Mouse (Mus musculus) CD8-positive naive resting alpha-beta T cell, adult 2 months (primary cell): Measurements from ENCODE around the gene Slc22a27.
"Not testable (repeated sequence)": the region's sequence is repeated elsewhere in the genome, so short reads cannot be mapped to it uniquely, and the experiment has no call there.

Source experiments
- DNase-seq, 2 experiments: peaks; one replicate each; pipeline ENCODE4 v3.0.0; 2022; ENCODE audit warnings: low read depth in 2 of 2, low spot score in 2 of 2

Gene Slc22a27

DNA sequence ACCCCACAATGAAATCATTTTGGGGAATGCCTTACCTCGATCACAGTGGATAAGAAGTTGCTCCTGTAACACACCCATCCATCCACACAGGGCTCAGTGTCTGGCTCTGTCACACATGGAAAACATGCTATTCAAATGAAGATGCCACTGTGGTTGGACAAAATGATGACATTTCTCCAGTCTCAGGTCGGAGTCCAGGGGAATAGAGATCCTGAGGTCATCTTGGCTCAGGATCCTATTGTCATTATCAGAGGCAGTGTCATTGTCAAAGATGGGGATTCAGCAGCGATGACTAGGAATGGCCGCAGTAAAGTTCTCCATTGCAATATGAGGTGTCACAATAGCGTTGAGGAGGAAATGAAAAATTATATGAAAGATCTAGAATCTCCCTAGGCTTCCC is at the start of gene Slc22a27:
Slc22a27 (minus strand) TSS at position 101 of the 400 bp plus-strand sequence.
- DNase-seq = not testable (repeated sequence)

- DNase-seq = not testable (repeated sequence)
Measured at GRCm38 (mm10) chr19:8011596-8011995, 45.8 kb upstream of the Slc22a27 start.

GRCm38 (mm10) chr19:8009086-8009485 is 43.3 kb upstream of the Slc22a27 start:
- DNase-seq = not testable (repeated sequence)

- DNase-seq = no peak
Measured at GRCm38 (mm10) chr19:7968703-7969102, 2.9 kb upstream of the Slc22a27 start.

GRCm38 (mm10) chr19:7966550-7966949 is 723 bp upstream of the Slc22a27 start:
- not testable (repeated sequence) for DNase-seq

GRCm38 (mm10) chr19:7939391-7939790 is 26.4 kb downstream of the Slc22a27 start:
- DNase-seq = not testable (repeated sequence)

DNA sequence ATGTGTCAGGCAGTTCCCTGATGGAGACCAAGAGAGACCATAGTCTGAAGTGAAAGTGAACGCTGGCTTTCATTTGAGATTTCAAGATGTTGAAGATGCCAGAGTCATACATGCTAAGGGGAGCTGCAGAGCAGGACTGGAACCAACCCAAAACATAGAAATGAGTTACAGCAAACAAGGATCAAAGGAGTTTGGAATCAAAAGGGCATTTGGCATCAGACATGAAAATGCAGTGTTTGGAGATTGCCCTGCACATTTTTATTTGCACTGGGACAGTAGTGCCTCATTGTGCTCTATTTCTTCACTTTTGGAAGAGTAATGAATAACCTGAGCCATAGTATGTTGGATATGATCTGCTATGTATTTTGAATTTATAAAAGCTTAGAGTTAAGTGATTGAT is 89.2 kb downstream of the Slc22a27 start:
- no peak for DNase-seq

DNA sequence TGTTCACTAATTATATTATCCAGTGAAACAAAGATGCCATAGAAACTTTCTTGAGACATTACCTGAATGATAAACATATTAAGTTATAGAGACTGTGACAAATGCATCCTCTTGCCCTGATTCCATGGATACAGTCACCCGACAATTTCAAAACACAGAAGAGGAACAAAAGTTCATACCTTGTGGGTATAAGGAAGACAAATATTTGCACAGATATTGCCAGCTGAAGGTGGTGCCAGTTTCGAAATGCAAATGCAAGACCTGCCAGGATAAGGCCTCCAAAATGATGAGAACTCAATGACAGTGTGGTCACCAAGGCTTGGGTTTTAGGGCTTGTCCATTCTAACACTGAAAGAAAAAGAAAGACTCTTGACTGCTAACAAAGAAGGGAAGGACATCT is 136.0 kb downstream of the Slc22a27 start:
- no peak for DNase-seq
